Mouse (Mus musculus) forebrain, postnatal 0 days (tissue): ENCODE measurements around the gene Pam. TPM values are rescaled to one million over a fixed set of nuclear protein-coding genes. Genes with fewer than 3 reads are reported as not detected.
A peak's percentile ranks its signal among the peaks of the same experiment; 100 is the strongest.

ENCODE experiments used
- ATAC-seq: fragments of 200-750 bp; cut with Nextera tagmentation; 2 replicates; pipeline ENCODE4 v1.8.0; 2017; ENCODE audit warnings: mild to moderate bottlenecking, moderate library complexity
- DNase-seq: peaks from one replicate; pipeline ENCODE4 v3.0.0-alpha.2; 2015
- H3K27ac ChIP-seq: fragments of 300-500 bp; sonication (generic); 2 replicates; pipeline ENCODE4 v1.5.1; 2014; ENCODE audit warnings: low read depth, mild to moderate bottlenecking, antibody characterized with exemption, low read length, moderate library complexity, mixed read lengths
- H3K27me3 ChIP-seq: fragments of 300-500 bp; sonication (generic); 2 replicates; pipeline ENCODE4 v1.6.1; 2014; ENCODE audit warnings: mild to moderate bottlenecking, low read length, mixed read lengths; ENCODE audit not compliant: insufficient read depth
- H3K36me3 ChIP-seq: fragments of 300-500 bp; sonication (generic); 2 replicates; pipeline ENCODE4 v1.6.1; 2014; ENCODE audit warnings: mild to moderate bottlenecking, moderate library complexity; ENCODE audit not compliant: insufficient read depth
- H3K4me1 ChIP-seq: fragments of 300-500 bp; sonication (generic); 2 replicates; pipeline ENCODE4 v1.6.1; 2014; ENCODE audit warnings: antibody characterized with exemption; ENCODE audit not compliant: insufficient read depth
- H3K4me2 ChIP-seq: fragments of 300-500 bp; sonication (generic); 2 replicates; pipeline ENCODE4 v1.6.1; 2014; ENCODE audit warnings: low read depth, mild to moderate bottlenecking, moderate library complexity
- H3K4me3 ChIP-seq: fragments of 300-500 bp; sonication (generic); 2 replicates; pipeline ENCODE4 v1.5.1; 2014; ENCODE audit warnings: low read depth, low read length, mixed read lengths
- H3K9ac ChIP-seq: fragments of 300-500 bp; sonication (generic); 2 replicates; pipeline ENCODE4 v1.6.1; 2014; ENCODE audit warnings: mild to moderate bottlenecking
- H3K9me3 ChIP-seq: fragments of 300-500 bp; sonication (generic); 2 replicates; pipeline ENCODE4 v1.6.1; 2016; ENCODE audit warnings: low read length
- CTCF ChIP-seq: sonication (generic); IDR thresholded peaks from 2 replicates; pipeline ENCODE4 v1.5.1; 2016; ENCODE audit warnings: antibody characterized with exemption, control low read depth, low read depth
- WGBS: fragments of 180-500 bp; shearing (Covaris S2); extraction: QIAGEN DNeasy Blood & Tissue Kit; methylation state at CpG from one replicate; pipeline ENCODE4 v1.1.7; 2014; 5-methylcytosine and 5-hydroxymethylcytosine counted together
- polyA plus RNA-seq: library from polyadenylated mRNA; unstranded; fragments of >200 nt; fragmentation: Nextera tagmentation; extraction: Ambion mirVana; gene quantifications from 2 replicates; pipeline ENCODE4 v1.2.1, GENCODE M21; 2015
- total RNA-seq: library from RNA; depleted of rRNA; stranded (reverse); fragments of >200 nt; gene quantifications from 2 replicates; pipeline ENCODE4 v1.2.3, GENCODE M21; 2014

Gene Pam
- total and polyA plus RNA-seq, 2 experiments from 2014 or later = 43.7 to 93.3 TPM

DNA sequence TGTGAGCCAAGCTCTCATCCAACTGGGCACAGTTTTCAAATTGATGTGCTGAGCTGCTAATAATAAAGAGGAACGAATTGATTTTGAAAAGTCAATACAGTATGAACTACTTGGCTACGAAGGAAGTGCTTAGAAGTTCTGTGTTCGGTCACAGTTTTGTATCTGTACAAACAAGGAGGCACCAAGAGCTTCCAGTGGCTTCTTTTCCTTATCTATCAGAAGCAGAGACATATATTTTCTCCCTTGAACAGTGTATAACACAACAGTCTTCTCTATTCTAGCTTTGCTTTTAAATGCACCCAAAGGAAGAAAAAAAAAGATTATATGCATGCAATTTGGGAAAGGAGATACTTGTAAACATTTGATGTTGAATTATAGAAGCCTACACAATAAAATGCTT is 30.8 kb upstream of the Pam start:
- 82% methylated on average over 3 of the region's 3 CpGs for WGBS
- no peak for ATAC-seq

DNA sequence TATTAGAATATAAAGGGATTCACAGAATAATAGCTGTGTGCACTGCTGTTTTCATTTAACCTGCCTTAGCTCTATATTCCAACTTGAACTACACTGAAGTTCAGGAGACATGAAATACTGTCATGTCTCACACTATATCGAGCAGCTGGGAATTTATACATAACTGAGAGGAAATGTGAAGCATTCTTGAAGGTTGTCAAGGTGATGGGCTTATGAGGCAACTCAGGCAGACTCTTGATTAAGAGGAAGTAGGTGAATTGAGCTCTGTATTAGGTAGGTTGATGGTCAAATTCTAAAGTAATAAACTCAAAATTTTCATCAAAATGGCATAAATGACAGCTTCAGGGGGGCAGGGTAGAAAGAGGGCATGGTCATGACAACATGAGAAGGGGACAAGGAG is 29.3 kb upstream of the Pam start:
- H3K9ac ChIP-seq = no peak overlapping the region
- H3K27me3 ChIP-seq = no peaks in the 10 kb centered on the region
- ATAC-seq = 0 out of 2 replicates have a peak, but pooled peaks have one; percentile 38
- no peaks in the 10 kb centered on the region for H3K36me3 ChIP-seq
- no peak for DNase-seq
- no peak overlapping the region for H3K4me2 ChIP-seq
- no peak overlapping the region for H3K4me3 ChIP-seq
- WGBS = 30% methylated on average over 1 of the region's 1 CpGs
- peaks cover 2% of the 10 kb centered on the region; the same call in 1 of the 2 replicates for H3K4me1 ChIP-seq
- H3K9me3 ChIP-seq = no peaks in the 10 kb centered on the region
- H3K27ac ChIP-seq = no peak overlapping the region
- TF ChIP-seq CTCF = no peak

More for the DNA sequence above, 30.8 kb upstream of the Pam start:
- no peaks in the 10 kb centered on the region for H3K27me3 ChIP-seq
- H3K4me2 ChIP-seq = no peak overlapping the region
- H3K4me1 ChIP-seq = peaks cover 2% of the 10 kb centered on the region; the same call in 1 of the 2 replicates
- no peak overlapping the region for H3K4me3 ChIP-seq
- TF ChIP-seq CTCF = no peak
- H3K27ac ChIP-seq = no peak overlapping the region
- DNase-seq = no peak
- no peaks in the 10 kb centered on the region for H3K9me3 ChIP-seq
- no peak overlapping the region for H3K9ac ChIP-seq
- H3K36me3 ChIP-seq = no peaks in the 10 kb centered on the region

- no peak overlapping the region for H3K4me2 ChIP-seq
- DNase-seq = no peak
- no peaks in the 10 kb centered on the region for H3K27me3 ChIP-seq
- H3K9me3 ChIP-seq = no peaks in the 10 kb centered on the region
- H3K36me3 ChIP-seq = no peaks in the 10 kb centered on the region
- no peak for TF ChIP-seq CTCF
- peaks cover 2% of the 10 kb centered on the region; the same call in 1 of the 2 replicates for H3K4me1 ChIP-seq
- H3K4me3 ChIP-seq = no peak overlapping the region
- ATAC-seq = no peak
- no peak overlapping the region for H3K27ac ChIP-seq
- H3K9ac ChIP-seq = no peak overlapping the region
- 70% methylated on average over 6 of the region's 6 CpGs for WGBS
Measured at GRCm38 (mm10) chr1:98119595-98119994, 24.1 kb upstream of the Pam start.

DNA sequence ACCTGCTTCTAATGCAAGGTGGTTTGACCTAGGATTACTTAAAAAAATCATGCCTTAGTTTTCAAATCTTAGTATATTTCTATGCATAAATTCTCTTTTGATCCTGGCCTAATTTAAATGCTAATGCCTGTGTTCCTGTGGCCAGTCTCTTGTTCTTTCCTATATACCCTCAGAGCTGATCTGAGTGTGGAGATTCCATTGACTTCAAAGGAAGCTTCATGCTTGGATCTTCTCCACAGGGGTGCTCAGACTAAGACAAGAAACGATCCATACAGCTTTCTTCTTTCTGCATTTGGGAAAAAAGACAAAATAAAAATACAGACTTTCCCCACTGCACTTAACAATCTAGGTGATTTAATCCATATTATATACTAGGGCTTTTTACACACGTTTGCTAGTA is 12.2 kb upstream of the Pam start:
- Histone ChIP-seq H3K9ac (no peak overlapping the region), H3K9me3 (0 out of 2 replicates have a peak, but pooled peaks cover 4% of the 10 kb centered on the region), H3K36me3 (no peaks in the 10 kb centered on the region), H3K4me3 (no peak overlapping the region), H3K27ac (no peak overlapping the region), H3K4me2 (no peak overlapping the region), H3K4me1 (no peaks in the 10 kb centered on the region), H3K27me3 (no peaks in the 10 kb centered on the region)
- DNase-seq = no peak
- TF ChIP-seq CTCF = no peak
- WGBS = 7% methylated on average over 2 of the region's 2 CpGs
- no peak for ATAC-seq

DNA sequence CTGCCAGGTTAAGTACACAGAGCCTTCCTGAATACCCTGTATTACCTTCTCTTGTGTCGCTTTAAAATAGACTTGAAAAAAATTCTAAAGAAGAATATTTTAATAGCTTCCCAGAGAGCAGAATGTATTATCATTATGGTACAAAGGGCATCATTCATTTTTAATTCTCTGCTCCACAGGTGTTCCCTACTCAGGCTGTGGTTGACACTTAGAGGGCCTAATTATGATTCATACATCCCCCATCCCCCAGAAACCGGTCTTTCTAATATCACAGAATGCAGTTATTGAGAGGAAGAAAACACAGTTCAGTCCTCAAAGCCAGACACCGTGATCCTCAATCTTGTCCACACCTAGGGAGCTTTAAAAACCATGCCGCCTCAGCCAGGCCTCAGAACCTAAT is 4.0 kb upstream of the Pam start:
- Histone ChIP-seq H3K4me2 (no peak overlapping the region), H3K4me1 (0 out of 2 replicates have a peak, but pooled peaks cover 7% of the 10 kb centered on the region), H3K27ac (peak overlapping the region; percentile 62; the same call in 1 of the 2 replicates), H3K36me3 (no peaks in the 10 kb centered on the region), H3K27me3 (no peaks in the 10 kb centered on the region), H3K4me3 (no peak overlapping the region), H3K9ac (no peak overlapping the region), H3K9me3 (0 out of 2 replicates have a peak, but pooled peaks cover 4% of the 10 kb centered on the region)
- WGBS = 37% methylated on average over 4 of the region's 4 CpGs
- no peak for TF ChIP-seq CTCF
- peak; percentile 15; the same call in 1 of the 2 replicates for ATAC-seq
- no peak for DNase-seq

GRCm38 (mm10) chr1:98097957-98098729 is 2.7 kb upstream of the Pam start:
- ATAC-seq (peak; percentile 30), DNase-seq (peak; percentile 69)
- Histone ChIP-seq H3K27ac (no peak overlapping the region; the same call in 1 of the 2 replicates), H3K4me1 (0 out of 2 replicates have a peak, but pooled peaks cover 7% of the 10 kb centered on the region), H3K9ac (no peak overlapping the region), H3K4me2 (no peak overlapping the region), H3K9me3 (0 out of 2 replicates have a peak, but pooled peaks cover 2% of the 10 kb centered on the region), H3K27me3 (no peaks in the 10 kb centered on the region), H3K4me3 (no peak overlapping the region), H3K36me3 (no peaks in the 10 kb centered on the region)
- no peak for TF ChIP-seq CTCF
- WGBS = 77% methylated on average over 11 of the region's 11 CpGs

- Histone ChIP-seq H3K27me3 (no peaks in the 10 kb centered on the region), H3K9me3 (no peaks in the 10 kb centered on the region), H3K4me3 (no peak overlapping the region), H3K4me1 (0 out of 2 replicates have a peak, but pooled peaks cover 7% of the 10 kb centered on the region), H3K4me2 (peak overlapping the region; percentile 88; the same call in 1 of the 2 replicates), H3K27ac (no peak overlapping the region), H3K9ac (no peak overlapping the region), H3K36me3 (no peaks in the 10 kb centered on the region)
- no peak for TF ChIP-seq CTCF
- ATAC-seq (no peak), DNase-seq (no peak)
- WGBS = 76% methylated on average over 1 of the region's 1 CpGs
Measured at GRCm38 (mm10) chr1:98096396-98096935, 1.0 kb upstream of the Pam start.
